Mouse (Mus musculus) limb, embryonic 15.5 days (tissue): ENCODE data around the gene Rnase13. TPM values are rescaled to one million over a fixed set of nuclear protein-coding genes. Genes with fewer than 3 reads are reported as not detected.

ENCODE experiments used
- ATAC-seq: fragments of 200-750 bp; cut with Nextera tagmentation; 2 replicates; pipeline ENCODE4 v1.8.0; 2017; ENCODE audit warnings: low read depth, moderate TSS enrichment; ENCODE audit not compliant: insufficient number of reproducible peaks, low FRiP score, low TSS enrichment
- H3K27ac ChIP-seq: fragments of 300-500 bp; sonication (generic); 2 replicates; pipeline ENCODE4 v1.5.1; 2015; ENCODE audit warnings: moderate library complexity, mild to moderate bottlenecking, inconsistent platforms
- H3K27me3 ChIP-seq: fragments of 300-500 bp; sonication (generic); 2 replicates; pipeline ENCODE4 v1.6.1; 2015; ENCODE audit warnings: inconsistent platforms
- H3K36me3 ChIP-seq: fragments of 300-500 bp; sonication (generic); 2 replicates; pipeline ENCODE4 v1.6.1; 2015; ENCODE audit warnings: inconsistent platforms
- H3K4me1 ChIP-seq: fragments of 300-500 bp; sonication (generic); 2 replicates; pipeline ENCODE4 v1.6.1; 2015; ENCODE audit warnings: inconsistent platforms
- H3K4me2 ChIP-seq: fragments of 300-500 bp; sonication (generic); 2 replicates; pipeline ENCODE4 v1.6.1; 2015; ENCODE audit warnings: mild to moderate bottlenecking, inconsistent platforms
- H3K4me3 ChIP-seq: fragments of 300-500 bp; sonication (generic); 2 replicates; pipeline ENCODE4 v1.5.1; 2015; ENCODE audit warnings: mild to moderate bottlenecking, inconsistent platforms
- H3K9ac ChIP-seq: fragments of 300-500 bp; sonication (generic); 2 replicates; pipeline ENCODE4 v1.6.1; 2015; ENCODE audit warnings: inconsistent platforms
- H3K9me3 ChIP-seq: fragments of 300-500 bp; sonication (generic); 2 replicates; pipeline ENCODE4 v1.6.1; 2016; ENCODE audit warnings: inconsistent platforms
- WGBS: fragments of 180-500 bp; shearing (Covaris S2); methylation state at CpG from one replicate; pipeline ENCODE4 v1.1.7; 2015; 5-methylcytosine and 5-hydroxymethylcytosine counted together
- polyA plus RNA-seq: library from polyadenylated mRNA; unstranded; fragments of >200 nt; fragmentation: Nextera tagmentation; extraction: Ambion mirVana; gene quantifications from 2 replicates; pipeline ENCODE4 v1.2.1, GENCODE M21; 2015

Gene Rnase13
- polyA plus RNA-seq, 1 experiment from 2014 or later: not detected

GRCm38 (mm10) chr14:51912391-51913061 is 10.0 kb downstream of the Rnase13 start:
- 11% methylated on average over 14 of the region's 14 CpGs for WGBS
- Histone ChIP-seq H3K36me3 (peaks cover 5% of the 10 kb centered on the region; the same call in 1 of the 2 replicates), H3K27me3 (no peaks in the 10 kb centered on the region), H3K27ac (peak overlapping the region; percentile 90), H3K4me3 (peak overlapping the region; percentile 61), H3K4me2 (peak overlapping the region; percentile 98), H3K9me3 (no peaks in the 10 kb centered on the region), H3K9ac (peak overlapping the region; percentile 41), H3K4me1 (peaks cover 41% of the 10 kb centered on the region)
- ATAC-seq: no peak

GRCm38 (mm10) chr14:51911301-51911700 is 11.3 kb downstream of the Rnase13 start:
- Histone ChIP-seq H3K27me3 (no peaks in the 10 kb centered on the region), H3K27ac (no peak overlapping the region), H3K4me3 (no peak overlapping the region), H3K36me3 (peaks cover 13% of the 10 kb centered on the region), H3K4me2 (no peak overlapping the region), H3K4me1 (peaks cover 41% of the 10 kb centered on the region), H3K9ac (no peak overlapping the region), H3K9me3 (no peaks in the 10 kb centered on the region)
- 82% methylated on average over 10 of the region's 10 CpGs for WGBS
- no peak for ATAC-seq

- H3K4me1 ChIP-seq: no peaks in the 10 kb centered on the region
- no peaks in the 10 kb centered on the region for H3K9me3 ChIP-seq
- H3K27me3 ChIP-seq: no peaks in the 10 kb centered on the region
- H3K27ac ChIP-seq: no peak overlapping the region
- H3K9ac ChIP-seq: no peak overlapping the region
- H3K4me2 ChIP-seq: no peak overlapping the region
- no peak overlapping the region for H3K4me3 ChIP-seq
- ATAC-seq: no peak
- 93% methylated on average over 11 of the region's 11 CpGs for WGBS
- peaks cover 29% of the 10 kb centered on the region for H3K36me3 ChIP-seq
These were observed 16.5 kb downstream of the Rnase13 start for GRCm38 (mm10) chr14:51906102-51906501.

- Histone ChIP-seq H3K36me3 (peaks cover 29% of the 10 kb centered on the region), H3K4me1 (no peaks in the 10 kb centered on the region), H3K4me3 (no peak overlapping the region), H3K4me2 (no peak overlapping the region), H3K27ac (no peak overlapping the region), H3K27me3 (no peaks in the 10 kb centered on the region), H3K9me3 (no peaks in the 10 kb centered on the region), H3K9ac (no peak overlapping the region)
- WGBS: 66% methylated on average over 7 of the region's 7 CpGs
- no peak for ATAC-seq
These were observed 17.9 kb downstream of the Rnase13 start for GRCm38 (mm10) chr14:51904706-51905105.

GRCm38 (mm10) chr14:51903782-51904181 is 18.8 kb downstream of the Rnase13 start:
- H3K9me3 ChIP-seq: no peaks in the 10 kb centered on the region
- H3K9ac ChIP-seq: no peak overlapping the region
- H3K4me1 ChIP-seq: no peaks in the 10 kb centered on the region
- H3K27ac ChIP-seq: no peak overlapping the region
- H3K4me3 ChIP-seq: no peak overlapping the region
- no peak for ATAC-seq
- no peaks in the 10 kb centered on the region for H3K27me3 ChIP-seq
- WGBS: 76% methylated on average over 9 of the region's 9 CpGs
- H3K4me2 ChIP-seq: no peak overlapping the region
- H3K36me3 ChIP-seq: peaks cover 29% of the 10 kb centered on the region

- 56% methylated on average over 9 of the region's 9 CpGs for WGBS
- no peak overlapping the region for H3K4me3 ChIP-seq
- H3K27ac ChIP-seq: no peak overlapping the region
- no peaks in the 10 kb centered on the region for H3K9me3 ChIP-seq
- no peak for ATAC-seq
- H3K36me3 ChIP-seq: peaks cover 25% of the 10 kb centered on the region
- H3K4me2 ChIP-seq: no peak overlapping the region
- H3K4me1 ChIP-seq: no peaks in the 10 kb centered on the region
- H3K27me3 ChIP-seq: no peaks in the 10 kb centered on the region
- H3K9ac ChIP-seq: no peak overlapping the region
These were observed 19.5 kb downstream of the Rnase13 start for GRCm38 (mm10) chr14:51902806-51903710.

- no peak overlapping the region for H3K4me3 ChIP-seq
- 0 out of 2 replicates have a peak, but pooled peaks cover 2% of the 10 kb centered on the region for H3K4me1 ChIP-seq
- 94% methylated on average over 1 of the region's 1 CpGs for WGBS
- H3K9me3 ChIP-seq: no peaks in the 10 kb centered on the region
- H3K9ac ChIP-seq: no peak overlapping the region
- ATAC-seq: no peak
- no peak overlapping the region for H3K4me2 ChIP-seq
- H3K36me3 ChIP-seq: 0 out of 2 replicates have a peak, but pooled peaks cover 4% of the 10 kb centered on the region
- H3K27me3 ChIP-seq: no peaks in the 10 kb centered on the region
- no peak overlapping the region for H3K27ac ChIP-seq
These were observed 23.2 kb downstream of the Rnase13 start for GRCm38 (mm10) chr14:51899351-51899750.

GRCm38 (mm10) chr14:51896539-51897170 is 25.9 kb downstream of the Rnase13 start:
- no peak overlapping the region for H3K27ac ChIP-seq
- H3K4me2 ChIP-seq: no peak overlapping the region
- H3K9me3 ChIP-seq: no peaks in the 10 kb centered on the region
- WGBS: 60% methylated on average over 8 of the region's 8 CpGs
- H3K9ac ChIP-seq: no peak overlapping the region
- H3K4me3 ChIP-seq: no peak overlapping the region
- H3K36me3 ChIP-seq: peaks cover 11% of the 10 kb centered on the region
- no peaks in the 10 kb centered on the region for H3K27me3 ChIP-seq
- H3K4me1 ChIP-seq: 0 out of 2 replicates have a peak, but pooled peaks cover 2% of the 10 kb centered on the region
- no peak for ATAC-seq

GRCm38 (mm10) chr14:51896019-51896418 is 26.6 kb downstream of the Rnase13 start:
- Histone ChIP-seq H3K4me1 (0 out of 2 replicates have a peak, but pooled peaks cover 2% of the 10 kb centered on the region), H3K4me3 (no peak overlapping the region), H3K27me3 (no peaks in the 10 kb centered on the region), H3K9me3 (no peaks in the 10 kb centered on the region), H3K36me3 (peaks cover 17% of the 10 kb centered on the region), H3K4me2 (no peak overlapping the region), H3K27ac (no peak overlapping the region), H3K9ac (no peak overlapping the region)
- WGBS: 81% methylated on average over 6 of the region's 6 CpGs
- ATAC-seq: no peak

GRCm38 (mm10) chr14:51895071-51895470 is 27.5 kb downstream of the Rnase13 start:
- Histone ChIP-seq H3K4me1 (0 out of 2 replicates have a peak, but pooled peaks cover 2% of the 10 kb centered on the region), H3K27me3 (no peaks in the 10 kb centered on the region), H3K27ac (no peak overlapping the region), H3K4me2 (no peak overlapping the region), H3K36me3 (peaks cover 27% of the 10 kb centered on the region), H3K9ac (no peak overlapping the region), H3K9me3 (no peaks in the 10 kb centered on the region), H3K4me3 (no peak overlapping the region)
- 82% methylated on average over 14 of the region's 14 CpGs for WGBS
- no peak for ATAC-seq

- Histone ChIP-seq H3K4me2 (no peak overlapping the region), H3K4me1 (0 out of 2 replicates have a peak, but pooled peaks cover 2% of the 10 kb centered on the region), H3K4me3 (no peak overlapping the region), H3K27ac (no peak overlapping the region), H3K9ac (no peak overlapping the region), H3K27me3 (no peaks in the 10 kb centered on the region), H3K36me3 (peaks cover 39% of the 10 kb centered on the region), H3K9me3 (no peaks in the 10 kb centered on the region)
- ATAC-seq: no peak
- 54% methylated on average over 3 of the region's 3 CpGs for WGBS
These were observed 28.8 kb downstream of the Rnase13 start for GRCm38 (mm10) chr14:51893809-51894208.
